ENCODE assay signal across 9 mouse cellular contexts in the genomic region with DNA sequence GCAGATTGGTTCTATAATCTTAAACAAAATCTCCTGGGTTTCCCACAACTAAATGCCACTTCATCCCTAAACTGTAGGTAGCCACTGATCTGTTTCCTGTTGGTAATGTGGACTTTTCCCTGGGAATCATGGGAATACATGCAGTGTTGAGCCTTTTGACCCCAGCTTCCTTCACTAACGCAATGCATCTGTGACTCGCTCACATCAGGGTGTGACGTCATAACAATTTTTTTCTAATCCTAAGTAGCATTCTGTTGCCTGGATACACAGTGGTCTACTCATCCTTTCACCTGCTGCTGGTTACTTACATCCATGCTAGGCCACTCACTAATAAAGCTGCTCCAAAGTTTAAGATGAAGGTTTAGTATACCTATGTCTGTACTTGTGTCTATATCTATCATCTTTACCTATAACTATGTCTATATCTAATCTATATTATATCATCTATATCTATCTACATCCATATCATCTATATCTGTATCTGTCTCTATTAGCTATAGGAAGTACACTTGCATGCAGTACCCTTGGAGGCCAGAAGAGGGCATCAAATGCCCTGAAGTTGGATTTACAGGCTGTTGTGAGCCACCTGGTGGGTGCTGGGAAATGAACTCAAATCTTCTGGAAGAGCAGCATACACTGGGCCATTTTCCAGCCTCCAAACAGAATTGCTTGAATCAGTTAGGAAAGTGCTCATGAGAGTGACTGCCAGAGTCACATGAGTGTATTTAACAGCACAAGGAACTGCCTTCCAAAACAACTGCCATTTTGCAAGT.
DNase-seq lines count a peak whose midpoint lies in the region; ATAC-seq and TF ChIP-seq lines count a peak whose summit lies in the region.
"Had no signal": no experiment of that assay in that cellular context is flagged by ENCODE, and none has a peak within 500 bp of the region (broad histone marks: within the 10 kb centered on the region; RNA-seq: fewer than 3 reads in every experiment).

No protein-coding gene starts in this region.

- H3K36me3 ChIP-seq in hindbrain, embryonic 16.5 days (ENCODE audit: control insufficient read depth, insufficient read depth, low read length), result no peaks in the 10 kb centered on the region
- H3K36me3 ChIP-seq in forebrain, embryonic 13.5 days (ENCODE audit: poor library complexity, severe bottlenecking), result no peaks in the 10 kb centered on the region
- H3K36me3 ChIP-seq: limb, embryonic 15.5 days had no signal

- H3K9ac ChIP-seq in hindbrain, embryonic 16.5 days (ENCODE audit: low read depth, low read length), result no peak overlapping the region
- H3K9ac ChIP-seq in forebrain, embryonic 13.5 days, result no peak overlapping the region
- H3K9ac ChIP-seq: limb, embryonic 15.5 days had no signal

- H3K4me2 ChIP-seq in hindbrain, embryonic 16.5 days (ENCODE audit: low read length), result no peak overlapping the region
- no peak overlapping the region for H3K4me2 ChIP-seq in forebrain, embryonic 13.5 days
- H3K4me2 ChIP-seq: limb, embryonic 15.5 days had no signal

- TF ChIP-seq CTCF in gastrocnemius, adult 2 months (IDR thresholded peaks at IDR 0.05), result peak; percentile 61

- DNase-seq in gastrocnemius, adult 2 months, result no peak
- no peak for DNase-seq in gastrocnemius, postnatal 25 days
- DNase-seq in A20 (ENCODE audit: low read depth, low spot score) (peak; percentile 77), WW6 (ENCODE audit: low read depth, low spot score) (peak; percentile 54)
- DNase-seq in cerebellum, adult 11 months, result no peak

- no peak overlapping the region for H3K4me3 ChIP-seq in gastrocnemius, adult 2 months
- H3K4me3 ChIP-seq in hindbrain, embryonic 16.5 days (ENCODE audit: low read length), result no peak overlapping the region
- no peak overlapping the region for H3K4me3 ChIP-seq in forebrain, embryonic 13.5 days
- H3K4me3 ChIP-seq: limb, embryonic 15.5 days had no signal

- intact Hi-C loops in gastrocnemius, adult 2 months (cut with DNase I), result loop anchor here (5.0 kb wide), 1 partner anchor 350 kb away; no protein-coding TSS in a partner anchor

- ATAC-seq in megakaryocyte-erythroid progenitor cell, adult 5-6 weeks (replicated peaks; ENCODE audit: low FRiP score, low TSS enrichment, poor library complexity, severe bottlenecking), result peak; percentile 79
- ATAC-seq in hindbrain, embryonic 16.5 days, result no peak
- no peak for ATAC-seq in forebrain, embryonic 13.5 days

- peaks cover 2% of the 10 kb centered on the region for H3K9me3 ChIP-seq in hindbrain, embryonic 16.5 days (ENCODE audit: control insufficient read depth, low read length)
- peaks cover 10% of the 10 kb centered on the region for H3K9me3 ChIP-seq in forebrain, embryonic 13.5 days (replicated peaks)
- H3K9me3 ChIP-seq: limb, embryonic 15.5 days had no signal

- no peaks in the 10 kb centered on the region for H3K27me3 ChIP-seq in hindbrain, embryonic 16.5 days (replicated peaks; ENCODE audit: control insufficient read depth, insufficient read depth, low read length)
- no peaks in the 10 kb centered on the region for H3K27me3 ChIP-seq in forebrain, embryonic 13.5 days
- H3K27me3 ChIP-seq: limb, embryonic 15.5 days had no signal

- H3K27ac ChIP-seq in gastrocnemius, adult 2 months, result no peak overlapping the region
- no peak overlapping the region for H3K27ac ChIP-seq in hindbrain, embryonic 16.5 days (ENCODE audit: low read depth, low read length)
- no peak overlapping the region for H3K27ac ChIP-seq in forebrain, embryonic 13.5 days
- H3K27ac ChIP-seq: limb, embryonic 15.5 days had no signal

- 87% methylated on average over 3 of the region's 3 CpGs for WGBS in hindbrain, embryonic 16.5 days
- 86% methylated on average over 3 of the region's 3 CpGs for WGBS in forebrain, embryonic 13.5 days

- no peaks in the 10 kb centered on the region for H3K4me1 ChIP-seq in hindbrain, embryonic 16.5 days (ENCODE audit: control insufficient read depth, insufficient read depth, low read depth, low read length)
- H3K4me1 ChIP-seq in forebrain, embryonic 13.5 days, result no peaks in the 10 kb centered on the region

Comparison
In these comparisons a context has a peak if more than half of its experiments do, and no peak if none do; other contexts are left out.
1. DNase-seq: peak in A20 (single experiment) and WW6 (single experiment); none in gastrocnemius, adult 2 months (single experiment), gastrocnemius, postnatal 25 days (single experiment) and cerebellum, adult 11 months (single experiment).